Mouse (Mus musculus) CD4-positive, CD25-positive, alpha-beta regulatory T cell, adult 4 months (primary cell): Measurements from ENCODE around the gene Gm3183. TPM values are rescaled to one million over a fixed set of nuclear protein-coding genes. Genes with fewer than 3 reads are reported as not detected.
"Not testable (repeated sequence)": the region's sequence is repeated elsewhere in the genome, so short reads cannot be mapped to it uniquely, and the experiment has no call there.

ENCODE experiments used
- ATAC-seq: one replicate; pipeline ENCODE4 v1.8.0; 2017
- polyA plus RNA-seq, 2 experiments: library from polyadenylated mRNA; unstranded; fragments of 100-300 nt; shearing (Covaris generic); gene quantifications; one replicate each; pipeline ENCODE4 v1.2.1; 2017

The Gm3183 gene
- polyA plus RNA-seq: not detected

DNA sequence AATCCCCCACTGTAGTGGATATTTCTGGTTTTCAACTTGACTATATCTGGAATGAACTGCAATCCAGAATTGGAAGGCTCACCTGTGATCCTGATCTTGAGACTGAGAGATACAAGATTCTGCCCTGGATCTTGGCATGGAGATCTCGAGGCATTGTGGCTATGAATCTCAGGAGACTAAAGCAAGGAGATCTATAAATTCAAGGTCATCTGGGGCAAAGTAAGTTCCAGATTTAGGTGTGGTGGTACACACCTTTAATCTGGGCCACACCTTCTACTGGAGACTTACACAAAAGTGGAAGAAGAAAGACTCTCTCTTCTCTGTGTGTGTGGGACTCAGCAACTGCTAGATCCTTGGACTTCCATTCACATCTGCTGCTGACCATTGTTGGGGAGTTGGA is at the start of gene Gm3183:
TSS of gene Gm3183 (plus strand) at position 301 of the 400 bp plus-strand sequence.
- not testable (repeated sequence) for ATAC-seq

Other genes with a start within 250 kb of the Gm3183 start
- gene Gm3147, start 249.1 kb upstream of the Gm3183 start, polyA plus RNA-seq: not detected
- gene Gm6509, start 241.5 kb upstream of the Gm3183 start, polyA plus RNA-seq: not detected
- gene Gm6205, start 217.1 kb upstream of the Gm3183 start, polyA plus RNA-seq: not detected
- gene Gm6367, start 123.2 kb downstream of the Gm3183 start, polyA plus RNA-seq: not detected
- not detected for gene Gm7942, start 241.5 kb downstream of the Gm3183 start, polyA plus RNA-seq